Mouse (Mus musculus) embryonic facial prominence, embryonic 11.5 days (tissue): Measurements from ENCODE around the gene Ttc13. TPM values are rescaled to one million over a fixed set of nuclear protein-coding genes. Genes with fewer than 3 reads are reported as not detected.

Experiments
- ATAC-seq: fragments of 200-750 bp; cut with Nextera tagmentation; replicated peaks from 2 replicates; pipeline ENCODE4 v1.8.0; 2017; ENCODE audit warnings: low read depth; ENCODE audit not compliant: insufficient number of reproducible peaks, low FRiP score, low TSS enrichment
- DNase-seq: peaks from one replicate; pipeline ENCODE4 v3.0.0-alpha.2; 2015; ENCODE audit warnings: low spot score
- H3K27ac ChIP-seq: fragments of 300-500 bp; sonication (generic); replicated peaks from 2 replicates; pipeline ENCODE4 v1.5.1; 2014; ENCODE audit warnings: mild to moderate bottlenecking, low read depth, low read length, control low read depth
- H3K27me3 ChIP-seq: fragments of 300-500 bp; sonication (generic); 2 replicates; pipeline ENCODE4 v1.6.1; 2014; ENCODE audit warnings: mild to moderate bottlenecking, low read length, moderate library complexity, mixed read lengths; ENCODE audit not compliant: control insufficient read depth, insufficient read depth
- H3K36me3 ChIP-seq: fragments of 300-500 bp; sonication (generic); replicated peaks from 2 replicates; pipeline ENCODE4 v1.6.1; 2014; ENCODE audit warnings: low read depth, mild to moderate bottlenecking, low read length, moderate library complexity, mixed read lengths; ENCODE audit not compliant: control insufficient read depth, insufficient read depth
- H3K4me1 ChIP-seq: fragments of 300-500 bp; sonication (generic); 2 replicates; pipeline ENCODE4 v1.6.1; 2014; ENCODE audit warnings: low read length, mixed read lengths; ENCODE audit not compliant: control insufficient read depth, insufficient read depth
- H3K4me2 ChIP-seq: fragments of 300-500 bp; sonication (generic); 2 replicates; pipeline ENCODE4 v1.6.1; 2014; ENCODE audit warnings: low read depth, mild to moderate bottlenecking, control low read depth, low read length, moderate library complexity
- H3K4me3 ChIP-seq: fragments of 300-500 bp; sonication (generic); 2 replicates; pipeline ENCODE4 v1.5.1; 2014; ENCODE audit warnings: low read depth, low read length, control low read depth
- H3K9ac ChIP-seq: fragments of 300-500 bp; sonication (generic); replicated peaks from 2 replicates; pipeline ENCODE4 v1.6.1; 2014; ENCODE audit warnings: mild to moderate bottlenecking, control low read depth, low read length
- H3K9me3 ChIP-seq: fragments of 300-500 bp; sonication (generic); replicated peaks from 2 replicates; pipeline ENCODE4 v1.6.1; 2016; ENCODE audit warnings: mild to moderate bottlenecking, low read length, inconsistent platforms, mixed read lengths; ENCODE audit not compliant: control insufficient read depth
- WGBS: fragments of 180-500 bp; shearing (Covaris S2); extraction: QIAGEN DNeasy Blood & Tissue Kit; methylation state at CpG from one replicate; pipeline ENCODE4 v1.1.7; 2014; 5-methylcytosine and 5-hydroxymethylcytosine counted together
- polyA plus RNA-seq: library from polyadenylated mRNA; unstranded; fragments of >200 nt; fragmentation: Nextera tagmentation; extraction: Ambion mirVana; gene quantifications from 2 replicates; pipeline ENCODE4 v1.2.1, GENCODE M21; 2014

The Ttc13 gene
- 52.1 and 55.1 TPM in 2 replicates for polyA plus RNA-seq

DNA sequence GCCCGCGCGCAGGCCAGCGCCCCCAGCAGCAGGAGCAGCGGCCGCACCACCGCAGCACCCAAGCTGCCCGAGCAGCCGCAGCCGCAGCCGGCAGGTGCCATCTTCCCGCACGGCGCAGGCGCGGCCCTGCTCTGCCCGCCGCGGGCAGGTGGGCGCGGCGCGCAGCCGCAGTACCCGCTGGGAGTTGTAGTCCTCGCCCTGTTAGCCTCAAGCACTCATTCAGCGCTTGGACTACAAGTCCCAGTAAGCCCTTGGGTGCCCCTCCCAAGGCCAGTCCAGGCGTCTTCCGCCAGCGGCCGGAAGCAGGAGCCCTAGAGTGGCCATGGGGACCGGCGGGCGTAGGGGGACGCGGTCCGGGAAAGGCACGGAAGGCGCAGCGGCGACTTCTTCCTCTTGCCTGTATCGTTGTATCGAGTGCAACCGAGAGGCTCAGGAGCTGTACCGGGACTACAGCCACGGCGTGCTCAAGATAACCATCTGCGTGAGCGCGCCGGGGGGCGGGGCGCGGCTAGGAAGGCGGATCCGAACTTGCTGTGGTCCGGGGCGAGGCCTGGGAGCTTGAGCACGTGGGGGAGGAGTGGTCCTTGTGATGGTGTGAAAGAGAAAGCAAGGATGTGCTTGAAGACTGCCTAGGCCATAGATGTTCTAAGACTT is at the start of gene Ttc13, which contains the start of gene Arv1:
TSS of gene Ttc13 (minus strand) at position 122 of the 654 bp plus-strand sequence.
TSS of gene Arv1 (plus strand) at position 278 of the 654 bp plus-strand sequence.
- WGBS = 1% methylated on average over 55 of the region's 59 CpGs
- peaks cover 2% of the 10 kb centered on the region; the same call in 1 of the 2 replicates for H3K36me3 ChIP-seq
- DNase-seq (peak; percentile 98), ATAC-seq (peak; percentile 99)
- peaks cover 4% of the 10 kb centered on the region for H3K4me1 ChIP-seq
- H3K9ac ChIP-seq = peak within 1 kb of the TSS; percentile 84
- peak within 1 kb of the TSS; percentile 98 for H3K4me3 ChIP-seq
- peak within 1 kb of the TSS; percentile 84 for H3K4me2 ChIP-seq
- H3K27me3 ChIP-seq = no peaks in the 10 kb centered on the region
- H3K27ac ChIP-seq = 0 out of 2 replicates have a peak within 1 kb of the TSS, but pooled peaks have one; percentile 35
- no peaks in the 10 kb centered on the region for H3K9me3 ChIP-seq

DNA sequence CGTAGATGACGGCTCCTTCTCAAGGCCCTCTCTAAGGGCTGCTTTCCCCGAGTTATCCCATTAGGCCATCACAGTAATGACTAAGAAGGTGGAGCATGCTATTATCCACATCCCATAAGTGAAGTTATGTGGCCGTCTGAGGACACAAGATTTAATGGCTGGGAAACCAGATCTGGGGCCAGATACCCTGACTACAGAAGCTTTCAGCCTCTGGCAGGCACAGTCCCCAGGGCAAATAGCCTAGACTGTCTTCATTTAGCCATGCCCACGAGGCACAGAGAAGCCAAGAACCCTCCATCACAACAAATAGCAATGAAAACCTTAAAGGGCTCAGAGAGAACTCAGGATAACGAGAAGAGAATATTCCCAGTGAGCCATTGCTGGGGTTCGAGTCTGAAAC is 41.3 kb upstream of the Ttc13 start:
- no peak overlapping the region for H3K4me2 ChIP-seq
- 55% methylated on average over 7 of the region's 7 CpGs for WGBS
- ATAC-seq = no peak

DNA sequence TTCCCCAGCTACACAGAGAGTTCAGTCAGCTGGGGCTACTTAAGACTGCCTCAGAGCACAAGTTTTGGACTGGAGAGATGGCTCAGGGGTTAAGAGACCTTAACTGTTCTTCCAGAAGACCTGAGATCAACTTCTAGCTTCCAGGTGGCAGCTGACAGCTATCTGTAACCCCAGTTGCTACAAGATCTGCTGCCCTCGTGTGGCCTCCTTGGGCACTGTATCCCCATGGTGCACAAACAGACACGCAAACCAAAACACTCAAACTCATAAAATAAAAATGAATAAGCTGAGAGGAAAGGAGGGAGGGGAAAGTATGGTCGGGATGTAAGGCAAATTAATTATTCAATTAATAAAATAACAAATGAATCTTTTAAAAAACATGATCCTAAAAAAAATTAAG is 36.8 kb upstream of the Ttc13 start:
- H3K9ac ChIP-seq = no peak overlapping the region
- no peak overlapping the region for H3K27ac ChIP-seq
- ATAC-seq (no peak), DNase-seq (peak; percentile 49)
- 44% methylated on average over 3 of the region's 3 CpGs for WGBS
- H3K27me3 ChIP-seq = no peaks in the 10 kb centered on the region
- no peak overlapping the region for H3K4me3 ChIP-seq
- H3K36me3 ChIP-seq = no peaks in the 10 kb centered on the region
- H3K4me2 ChIP-seq = no peak overlapping the region
- no peaks in the 10 kb centered on the region for H3K9me3 ChIP-seq
- H3K4me1 ChIP-seq = no peaks in the 10 kb centered on the region

More for the DNA sequence above, 41.3 kb upstream of the Ttc13 start:
- DNase-seq = no peak
- H3K27me3 ChIP-seq = no peaks in the 10 kb centered on the region
- H3K36me3 ChIP-seq = no peaks in the 10 kb centered on the region
- H3K27ac ChIP-seq = no peak overlapping the region
- no peaks in the 10 kb centered on the region for H3K9me3 ChIP-seq
- H3K4me1 ChIP-seq = no peaks in the 10 kb centered on the region
- H3K4me3 ChIP-seq = no peak overlapping the region
- H3K9ac ChIP-seq = no peak overlapping the region

DNA sequence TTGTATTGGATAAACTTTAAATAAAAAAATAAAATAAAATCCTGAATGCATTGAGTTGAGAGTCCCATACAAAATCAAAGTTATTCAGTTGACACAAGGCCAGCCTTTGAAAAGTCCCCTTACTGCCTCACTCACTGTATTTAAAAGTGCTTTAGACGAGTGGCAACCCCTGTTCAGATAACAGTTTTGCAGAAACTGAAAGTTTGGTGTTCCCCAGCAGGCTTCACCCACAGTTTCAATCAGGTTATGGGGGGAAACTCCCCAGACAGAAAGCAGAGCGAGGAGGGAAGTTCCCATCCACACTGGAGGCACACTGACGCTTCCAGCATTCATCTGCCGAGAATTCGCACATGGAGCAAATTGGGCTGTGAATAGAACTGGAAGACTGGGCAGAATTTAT is 34.8 kb upstream of the Ttc13 start:
- DNase-seq (no peak), ATAC-seq (no peak)
- Histone ChIP-seq H3K4me1 (no peaks in the 10 kb centered on the region), H3K9ac (no peak overlapping the region), H3K36me3 (no peaks in the 10 kb centered on the region), H3K27me3 (peaks cover 11% of the 10 kb centered on the region), H3K4me2 (no peak overlapping the region), H3K4me3 (no peak overlapping the region), H3K9me3 (no peaks in the 10 kb centered on the region), H3K27ac (no peak overlapping the region)
- 61% methylated on average over 5 of the region's 5 CpGs for WGBS

DNA sequence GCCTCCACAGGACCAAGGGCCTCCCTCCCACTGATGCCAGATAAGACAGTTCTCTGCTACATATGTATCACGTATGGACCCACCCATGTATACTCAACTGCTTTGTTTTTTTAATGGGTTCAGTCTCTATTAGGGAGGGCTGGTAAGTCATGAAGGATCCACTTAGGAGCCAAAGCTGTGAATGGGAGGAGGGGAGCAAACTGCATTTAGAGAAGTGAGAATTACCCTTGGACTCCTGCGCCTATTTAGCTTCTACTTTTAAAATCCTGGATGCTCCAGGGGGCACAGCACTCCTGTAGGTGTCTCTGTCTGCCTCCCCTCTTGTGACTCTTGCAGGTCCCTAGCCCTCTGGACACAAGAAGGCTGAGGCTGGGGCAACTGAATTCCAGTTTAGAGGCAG is 34.4 kb upstream of the Ttc13 start:
- no peak overlapping the region for H3K4me2 ChIP-seq
- ATAC-seq = no peak
- no peaks in the 10 kb centered on the region for H3K36me3 ChIP-seq
- H3K4me3 ChIP-seq = no peak overlapping the region
- 69% methylated on average over 2 of the region's 2 CpGs for WGBS
- no peak for DNase-seq
- no peak overlapping the region for H3K27ac ChIP-seq
- H3K4me1 ChIP-seq = peaks cover 3% of the 10 kb centered on the region; the same call in 1 of the 2 replicates
- H3K9me3 ChIP-seq = no peaks in the 10 kb centered on the region
- peaks cover 16% of the 10 kb centered on the region for H3K27me3 ChIP-seq
- H3K9ac ChIP-seq = no peak overlapping the region

DNA sequence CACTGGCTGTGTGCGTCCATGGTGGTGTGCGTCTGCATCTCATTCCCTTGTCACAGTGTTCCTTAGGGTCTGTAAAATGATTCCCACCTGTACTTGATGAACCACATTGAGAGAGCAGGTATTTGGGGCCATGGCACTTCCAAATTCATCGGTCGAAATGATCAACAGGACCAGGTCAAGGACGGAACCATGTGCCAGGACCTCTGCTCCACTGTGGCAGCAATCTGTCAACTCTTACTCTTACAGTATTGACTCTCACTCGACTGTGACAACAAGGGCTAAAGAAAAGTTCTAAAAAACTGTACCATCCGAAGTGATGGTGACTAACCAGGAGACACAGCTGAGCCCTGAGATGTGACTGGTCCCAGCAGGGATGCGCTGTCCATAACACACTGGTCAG is 33.7 kb upstream of the Ttc13 start:
- no peaks in the 10 kb centered on the region for H3K36me3 ChIP-seq
- ATAC-seq (no peak), DNase-seq (no peak)
- H3K9me3 ChIP-seq = no peaks in the 10 kb centered on the region
- no peak overlapping the region for H3K4me2 ChIP-seq
- WGBS = 78% methylated on average over 8 of the region's 8 CpGs
- H3K27me3 ChIP-seq = peaks cover 22% of the 10 kb centered on the region
- peaks cover 7% of the 10 kb centered on the region; the same call in 1 of the 2 replicates for H3K4me1 ChIP-seq
- no peak overlapping the region for H3K4me3 ChIP-seq
- H3K9ac ChIP-seq = no peak overlapping the region
- H3K27ac ChIP-seq = no peak overlapping the region

DNA sequence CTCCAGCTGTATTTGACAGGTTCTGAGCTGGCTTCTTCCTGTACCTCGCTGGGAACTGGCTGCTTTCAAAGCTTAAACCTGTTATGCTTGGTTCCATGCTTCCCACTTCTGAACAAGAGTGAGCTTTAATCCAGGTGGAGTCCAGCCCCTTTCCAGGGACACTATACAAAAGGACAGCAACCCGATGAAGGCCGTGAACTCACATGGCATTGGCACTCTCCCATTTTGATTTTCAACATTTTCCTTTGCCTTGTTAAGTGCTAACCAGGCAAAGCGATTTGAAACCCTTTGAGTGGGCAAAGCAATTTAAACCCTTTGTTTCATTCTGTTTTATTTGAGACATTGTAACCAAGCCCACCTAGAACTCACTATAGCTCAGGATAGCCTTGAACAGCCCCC is 33.0 kb upstream of the Ttc13 start:
- no peak for ATAC-seq
- 36% methylated on average over 4 of the region's 4 CpGs for WGBS

DNA sequence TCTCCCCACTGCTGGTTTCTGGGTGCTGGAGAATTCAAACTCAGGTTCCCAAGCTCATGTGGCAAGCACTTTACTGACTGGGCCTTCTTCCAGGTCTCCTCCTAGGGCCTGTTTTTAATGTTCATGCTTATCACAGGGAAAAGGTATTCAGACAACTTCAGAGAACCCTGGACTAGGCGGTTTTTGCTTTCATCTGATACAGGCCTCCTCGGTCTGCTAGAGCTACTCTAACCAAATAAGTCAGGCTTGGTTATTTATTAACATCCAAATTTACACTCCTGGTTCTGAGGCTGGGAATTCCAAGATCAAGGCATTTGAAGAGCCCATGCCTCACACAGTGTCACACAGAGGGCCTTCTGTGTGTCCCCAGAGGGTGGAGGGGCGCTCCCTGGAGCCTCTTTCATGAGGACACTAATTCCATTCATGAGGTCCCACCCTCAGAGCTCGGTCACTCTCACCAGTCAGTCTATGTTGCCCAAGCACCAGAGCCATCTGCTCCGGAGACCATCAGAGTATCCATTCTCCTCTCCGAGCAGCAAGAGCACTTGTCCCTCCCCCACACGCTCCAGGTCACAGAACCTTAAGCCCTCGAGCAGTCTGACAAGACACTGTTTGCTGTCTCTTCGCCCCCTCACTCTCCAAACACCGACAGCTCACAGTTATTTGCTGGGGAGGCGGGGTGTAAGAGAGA is 32.5 kb upstream of the Ttc13 start:
- Histone ChIP-seq H3K27ac (no peak overlapping the region), H3K4me1 (peaks cover 7% of the 10 kb centered on the region; the same call in 1 of the 2 replicates), H3K9ac (no peak overlapping the region), H3K36me3 (no peaks in the 10 kb centered on the region), H3K27me3 (peaks cover 26% of the 10 kb centered on the region), H3K4me2 (no peak overlapping the region), H3K9me3 (no peaks in the 10 kb centered on the region), H3K4me3 (no peak overlapping the region)
- 15% methylated on average over 11 of the region's 11 CpGs for WGBS
- ATAC-seq (no peak), DNase-seq (no peak)

More for the DNA sequence above, 33.0 kb upstream of the Ttc13 start:
- Histone ChIP-seq H3K27ac (no peak overlapping the region), H3K4me2 (no peak overlapping the region), H3K36me3 (no peaks in the 10 kb centered on the region), H3K4me1 (peaks cover 7% of the 10 kb centered on the region; the same call in 1 of the 2 replicates), H3K4me3 (no peak overlapping the region), H3K9me3 (no peaks in the 10 kb centered on the region), H3K27me3 (peaks cover 26% of the 10 kb centered on the region), H3K9ac (no peak overlapping the region)
- DNase-seq = no peak
